In the genomic region with DNA sequence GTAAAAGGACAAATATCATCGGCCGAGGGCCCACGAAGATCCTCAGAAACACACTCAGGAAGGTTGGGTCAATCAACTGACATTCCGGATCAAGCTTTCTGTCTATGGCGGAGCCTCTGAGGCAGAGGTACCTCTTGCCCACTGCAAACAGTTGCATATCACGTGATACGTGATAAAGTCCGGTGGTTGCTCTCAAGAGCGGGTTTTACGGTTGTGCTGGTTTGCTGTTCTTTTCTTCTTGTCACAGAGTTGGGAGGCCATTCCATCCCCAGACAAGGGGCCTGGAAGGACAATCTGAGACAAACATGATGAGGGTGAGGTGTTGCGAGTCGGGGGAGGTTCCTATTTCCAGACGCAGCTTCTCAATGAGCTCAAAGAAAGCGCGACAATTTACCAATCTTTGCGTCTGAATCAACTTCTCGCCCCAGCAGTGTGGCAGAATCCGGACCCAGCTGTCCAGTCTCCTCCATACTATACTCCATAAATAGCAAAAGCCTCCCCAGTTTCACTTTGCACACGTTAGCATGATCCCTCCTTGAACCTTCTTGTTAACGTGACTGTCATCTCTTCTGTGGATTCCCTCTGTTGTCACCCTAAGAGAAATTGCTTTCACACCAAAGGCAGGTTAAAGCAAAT, we compare ENCODE assay signal across 14 mouse cellular contexts.
DNase-seq lines count a peak whose midpoint lies in the region; ATAC-seq and TF ChIP-seq lines count a peak whose summit lies in the region.
"Had no signal": no experiment of that assay in that cellular context is flagged by ENCODE, and none has a peak within 500 bp of the region (broad histone marks: within the 10 kb centered on the region; RNA-seq: fewer than 3 reads in every experiment).

No protein-coding gene starts in this region.

- DNase-seq in liver, adult 2 months (ENCODE audit: extremely low read depth, low read depth, low spot score), result peak; percentile 35
- DNase-seq in liver, result no peak
- peak; percentile 60 for DNase-seq in stomach, postnatal 0 days (ENCODE audit: low spot score)
- DNase-seq in retina, embryonic 14.5 days (ENCODE audit: low spot score), result no peak
- DNase-seq in urinary bladder, postnatal 10 days (ENCODE audit: low spot score), result no peak
- DNase-seq: cerebellum, postnatal 25 days; right cerebral cortex, adult 18-20 months; thymus, adult 18-20 months had no signal

- no peaks in the 10 kb centered on the region for H3K36me3 ChIP-seq in liver, adult 2 months (ENCODE audit: control insufficient read depth, insufficient read depth, low read length)
- H3K36me3 ChIP-seq in liver, embryonic 15.5 days (replicated peaks), result no peaks in the 10 kb centered on the region
- H3K36me3 ChIP-seq in stomach, postnatal 0 days (ENCODE audit: control insufficient read depth, insufficient read depth, low read length), result no peaks in the 10 kb centered on the region
- H3K36me3 ChIP-seq: embryonic facial prominence, embryonic 10.5 days; hindbrain, embryonic 13.5 days; neural tube, embryonic 15.5 days had no signal

- TF ChIP-seq POLR2A in liver, adult 2 months (IDR thresholded peaks at IDR 0.05; ENCODE audit: extremely low read depth, insufficient read depth, low read length), result no peak
- TF ChIP-seq POLR2A in bone marrow macrophage, adult 2 months (IDR thresholded peaks at IDR 0.05; ENCODE audit: borderline replicate concordance, low read depth, low read length), result no peak

- H3K27ac ChIP-seq in liver, adult 2 months (replicated peaks; ENCODE audit: insufficient read depth, low read depth, low read length), result no peak overlapping the region
- peak overlapping the region; percentile 62 for H3K27ac ChIP-seq in bone marrow macrophage, adult 2 months (ENCODE audit: insufficient read depth, low read depth, low read length)
- no peak overlapping the region for H3K27ac ChIP-seq in liver, embryonic 15.5 days (replicated peaks)
- H3K27ac ChIP-seq in stomach, postnatal 0 days (replicated peaks), result peak overlapping the region; percentile 84
- H3K27ac ChIP-seq: embryonic facial prominence, embryonic 10.5 days; hindbrain, embryonic 13.5 days; neural tube, embryonic 15.5 days had no signal

- H3K4me2 ChIP-seq in liver, embryonic 15.5 days, result peak overlapping the region; percentile 33; the same call in 1 of the 2 replicates
- peak overlapping the region; percentile 31 for H3K4me2 ChIP-seq in stomach, postnatal 0 days (replicated peaks; ENCODE audit: low read depth)
- H3K4me2 ChIP-seq: hindbrain, embryonic 13.5 days; neural tube, embryonic 15.5 days had no signal

- no peaks in the 10 kb centered on the region for H3K79me2 ChIP-seq in liver, adult 2 months (ENCODE audit: control insufficient read depth, insufficient read depth, low read length)

- no peak for TF ChIP-seq EP300 in stomach, postnatal 0 days (optimal IDR thresholded peaks at IDR 0.05)

- no peak overlapping the region for H3K9ac ChIP-seq in liver, adult 2 months (ENCODE audit: low read depth, low read length)
- no peak overlapping the region for H3K9ac ChIP-seq in liver, embryonic 15.5 days
- H3K9ac ChIP-seq in stomach, postnatal 0 days (ENCODE audit: low read length), result no peak overlapping the region
- H3K9ac ChIP-seq: hindbrain, embryonic 13.5 days; neural tube, embryonic 15.5 days had no signal

- H3K9me3 ChIP-seq in liver, embryonic 15.5 days (replicated peaks), result no peaks in the 10 kb centered on the region
- no peaks in the 10 kb centered on the region for H3K9me3 ChIP-seq in stomach, postnatal 0 days (ENCODE audit: control insufficient read depth, low read length)
- H3K9me3 ChIP-seq: embryonic facial prominence, embryonic 10.5 days; hindbrain, embryonic 13.5 days; neural tube, embryonic 15.5 days had no signal

- 61% methylated on average over 20 of the region's 20 CpGs for WGBS in liver, adult 2 months
- 63% methylated on average over 20 of the region's 20 CpGs for WGBS in liver, embryonic 15.5 days (ENCODE audit: insufficient replicate concordance)
- WGBS in stomach, postnatal 0 days, result 58% methylated on average over 20 of the region's 20 CpGs

- H3K4me3 ChIP-seq in liver, adult 2 months (ENCODE audit: insufficient read depth, low read depth, low read length), result no peak overlapping the region
- H3K4me3 ChIP-seq in bone marrow macrophage, adult 2 months (ENCODE audit: insufficient read depth, low read length), result no peak overlapping the region
- H3K4me3 ChIP-seq in liver, embryonic 15.5 days (replicated peaks), result no peak overlapping the region
- H3K4me3 ChIP-seq in stomach, postnatal 0 days (ENCODE audit: low read depth, low read length), result peak overlapping the region; percentile 2; the same call in 1 of the 2 replicates
- H3K4me3 ChIP-seq: embryonic facial prominence, embryonic 10.5 days; hindbrain, embryonic 13.5 days; neural tube, embryonic 15.5 days had no signal

- H3K27me3 ChIP-seq in liver, adult 2 months (ENCODE audit: control insufficient read depth, insufficient read depth, low read length), result no peaks in the 10 kb centered on the region
- no peaks in the 10 kb centered on the region for H3K27me3 ChIP-seq in liver, embryonic 15.5 days
- no peaks in the 10 kb centered on the region for H3K27me3 ChIP-seq in stomach, postnatal 0 days (ENCODE audit: control insufficient read depth, insufficient read depth, low read length)
- H3K27me3 ChIP-seq: CH12.LX; hindbrain, embryonic 13.5 days; neural tube, embryonic 15.5 days had no signal

- TF ChIP-seq CTCF in liver, adult 2 months (IDR thresholded peaks at IDR 0.05; ENCODE audit: low read depth, low read length), result no peak
- no peak for TF ChIP-seq CTCF in bone marrow macrophage, adult 2 months (IDR thresholded peaks at IDR 0.05; ENCODE audit: low read depth, low read length)
- no peak for TF ChIP-seq CTCF in stomach, postnatal 0 days (IDR thresholded peaks at IDR 0.05; ENCODE audit: low read depth)

- ATAC-seq in liver, embryonic 15.5 days (ENCODE audit: insufficient read depth), result peak; percentile 13; the same call in 1 of the 2 replicates
- ATAC-seq in stomach, postnatal 0 days (ENCODE audit: low FRiP score, low TSS enrichment), result peak; percentile 69

- H3K4me1 ChIP-seq in liver, adult 2 months (ENCODE audit: control insufficient read depth, insufficient read depth, low read length), result peaks cover 6% of the 10 kb centered on the region; the same call in 1 of the 2 replicates
- H3K4me1 ChIP-seq in bone marrow macrophage, adult 2 months (ENCODE audit: control insufficient read depth, insufficient read depth, low read length), result peaks cover 19% of the 10 kb centered on the region
- H3K4me1 ChIP-seq in liver, embryonic 15.5 days (replicated peaks), result peaks cover 6% of the 10 kb centered on the region
- H3K4me1 ChIP-seq in stomach, postnatal 0 days (replicated peaks; ENCODE audit: control insufficient read depth, insufficient read depth), result no peaks in the 10 kb centered on the region; the same call in 1 of the 2 replicates
- H3K4me1 ChIP-seq: neural tube, embryonic 15.5 days had no signal

Comparison
In these comparisons a context has a peak if more than half of its experiments do, and no peak if none do; other contexts are left out.
1. DNase-seq: peak in liver, adult 2 months (single experiment) and stomach, postnatal 0 days (single experiment); none in liver (single experiment), retina, embryonic 14.5 days (single experiment) and urinary bladder, postnatal 10 days (single experiment).
2. H3K27ac ChIP-seq: peak in bone marrow macrophage, adult 2 months (single experiment) and stomach, postnatal 0 days (single experiment); none in liver, adult 2 months (single experiment) and liver, embryonic 15.5 days (single experiment).